Mouse (Mus musculus) kidney, postnatal 25 days (tissue): Measurements from ENCODE around the gene Cdc42ep4.

ENCODE experiments used
- DNase-seq, 2 experiments: peaks; one replicate each; pipeline ENCODE4 v3.0.0; 2021; ENCODE audit warnings: mixed read lengths in 2 of 2

The Cdc42ep4 gene

DNA sequence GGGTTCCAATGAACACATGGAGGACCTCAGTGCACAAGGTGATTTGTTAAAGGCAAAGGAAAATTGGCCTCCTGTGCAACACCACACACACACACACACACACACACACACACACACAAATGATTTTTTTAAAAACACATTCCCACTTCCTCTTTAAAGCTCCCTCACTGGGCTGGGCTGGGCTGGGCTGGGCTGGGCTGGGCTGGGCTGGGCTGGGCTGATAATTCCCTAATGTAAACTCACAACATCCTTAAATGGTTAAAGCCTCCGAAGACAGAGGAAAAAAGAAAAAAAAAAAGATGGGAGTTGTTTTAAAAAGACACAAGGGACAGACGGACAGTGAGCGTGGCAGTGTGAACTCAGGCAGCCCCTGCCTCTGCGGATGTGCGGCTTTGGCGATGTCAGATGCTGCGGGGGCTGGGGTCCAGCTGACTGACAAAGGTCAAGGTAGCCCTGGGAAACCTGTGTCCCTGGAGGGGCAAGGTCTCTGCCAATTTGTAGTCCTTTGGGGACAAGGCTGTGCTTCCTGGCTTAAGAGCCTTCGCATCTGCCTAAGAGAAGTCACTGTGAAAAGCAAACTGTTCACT, 26.3 kb upstream of the Cdc42ep4 start:
- DNase-seq, result no peak

DNA sequence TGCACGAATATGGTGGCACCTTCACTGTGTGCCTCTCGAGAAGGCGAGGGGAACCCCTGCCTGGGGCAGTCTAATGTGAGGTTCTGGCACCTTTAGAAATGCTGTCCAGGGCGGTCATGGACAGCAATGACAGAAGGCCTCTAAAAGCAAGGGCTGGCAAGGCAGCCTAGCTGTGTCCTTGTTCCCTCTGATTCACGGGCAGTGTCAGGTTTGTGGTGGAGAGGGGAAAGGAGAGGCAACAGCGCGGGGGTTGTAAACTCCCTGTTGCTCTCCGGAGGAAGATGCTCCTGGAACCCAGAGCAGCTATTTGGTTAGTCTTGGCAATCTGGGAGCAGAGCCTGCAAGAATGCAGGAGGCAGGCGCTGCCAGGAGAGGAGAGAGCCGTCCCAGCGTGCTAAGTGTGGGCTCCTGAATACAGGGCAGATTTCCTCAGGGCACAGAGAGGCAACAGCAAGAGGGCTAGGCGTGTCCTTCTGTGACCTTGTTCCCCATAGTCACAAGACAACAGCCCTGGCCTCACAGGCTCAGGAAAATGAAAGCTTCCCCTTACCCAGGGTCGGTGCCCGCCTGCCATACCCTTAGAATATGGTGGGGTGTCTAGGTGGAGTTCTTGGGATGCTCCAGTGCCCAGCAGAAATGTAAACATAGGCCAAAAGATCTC, 25.3 kb upstream of the Cdc42ep4 start:
- no peak for DNase-seq

DNA sequence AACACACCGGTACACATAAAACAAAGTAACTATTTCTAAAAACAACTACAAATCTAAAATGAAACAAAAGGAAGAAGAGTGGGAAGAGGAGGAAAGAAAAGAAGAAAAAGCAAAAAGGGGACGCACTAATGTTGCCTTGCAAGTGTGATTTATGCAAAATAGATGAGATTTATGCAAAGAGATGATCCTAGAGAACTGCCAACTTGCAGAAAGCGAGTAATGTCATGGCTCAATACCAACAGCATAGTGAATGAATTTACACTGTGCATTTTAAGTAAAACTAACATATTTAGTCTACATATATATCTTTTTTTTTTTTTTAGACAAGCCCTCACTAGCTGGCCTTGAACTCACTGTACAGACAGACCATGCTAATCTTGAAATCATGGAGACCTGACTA, 23.1 kb upstream of the Cdc42ep4 start:
- DNase-seq, result no peak

DNA sequence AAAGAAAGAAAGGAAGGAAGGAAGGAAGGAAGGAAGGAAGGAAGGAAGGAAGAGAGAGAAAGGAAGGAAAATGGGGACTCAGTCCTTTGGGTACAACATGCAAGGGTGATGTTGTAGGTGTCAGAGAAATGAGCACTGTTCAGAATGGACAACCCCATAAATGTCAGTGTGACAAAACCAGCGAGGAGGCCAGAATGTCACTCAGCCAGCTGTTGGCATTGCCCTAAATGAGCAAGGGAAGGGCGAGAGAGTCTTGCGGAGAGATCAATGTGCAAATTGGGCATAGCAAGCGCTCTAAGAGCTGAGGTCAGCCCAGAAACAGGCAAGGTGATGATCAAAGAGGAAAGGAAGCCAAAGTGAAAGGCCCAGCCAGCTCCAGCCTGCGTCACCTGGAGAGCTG, 21.5 kb upstream of the Cdc42ep4 start:
- no peak for DNase-seq

DNA sequence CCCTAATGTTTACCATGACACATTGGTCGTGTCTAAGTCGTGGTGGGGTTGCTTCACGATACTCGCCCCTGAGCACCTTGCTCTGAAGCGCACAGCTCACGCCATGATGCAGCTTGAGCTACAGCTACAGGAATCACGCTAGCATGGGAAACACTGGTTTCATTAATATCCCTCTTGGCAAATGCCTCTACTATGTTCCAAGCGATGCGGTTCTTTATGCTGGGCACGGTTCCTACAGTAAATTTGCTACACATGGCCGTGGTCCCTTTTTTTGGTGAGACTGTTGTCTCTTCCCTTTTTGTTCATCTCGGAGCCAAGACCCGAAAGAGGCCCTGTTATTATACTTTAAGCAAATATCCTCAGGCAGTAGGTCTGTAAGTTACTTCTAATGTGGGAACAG, 19.5 kb upstream of the Cdc42ep4 start:
- no peak for DNase-seq

DNA sequence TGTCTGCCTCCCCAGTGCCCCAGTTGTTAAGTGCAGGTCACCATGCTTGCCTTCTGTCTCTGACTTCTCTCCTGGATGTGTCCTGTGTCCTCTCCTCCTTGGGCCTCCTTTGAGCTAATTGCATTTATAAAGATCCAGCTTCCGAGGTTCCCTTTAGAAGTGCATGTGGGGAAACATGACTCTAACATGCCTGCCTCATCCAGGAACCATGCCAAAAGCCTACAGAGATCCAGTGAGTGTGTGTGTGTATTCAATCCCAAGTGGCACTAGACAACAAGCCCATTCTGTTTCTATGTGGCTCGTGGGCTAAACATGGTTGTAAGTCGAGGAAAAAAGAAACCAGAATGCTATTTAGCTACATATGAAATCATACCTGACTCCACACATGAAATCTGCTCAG, 16.7 kb upstream of the Cdc42ep4 start:
- DNase-seq, result no peak

DNA sequence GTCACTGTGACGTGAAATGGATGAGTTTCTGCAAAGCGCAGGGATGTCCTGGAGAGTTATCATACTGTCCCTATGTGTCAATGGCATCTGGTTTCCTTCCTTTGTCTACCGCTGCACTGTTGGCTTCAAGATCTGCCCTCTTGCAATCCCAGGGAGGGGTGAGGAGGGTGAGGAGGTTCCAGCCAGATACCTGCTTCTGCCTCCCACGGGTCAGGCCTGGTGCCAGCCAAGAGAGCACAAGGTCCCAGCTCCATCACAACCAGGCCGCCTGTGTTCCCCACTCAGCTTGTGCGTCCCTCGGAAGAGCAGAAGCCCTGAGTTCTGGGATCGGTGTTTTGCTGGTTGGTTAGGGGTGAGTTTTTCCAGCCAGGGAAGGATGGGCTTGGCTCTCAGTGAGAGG, 15.6 kb upstream of the Cdc42ep4 start:
- no peak for DNase-seq

DNA sequence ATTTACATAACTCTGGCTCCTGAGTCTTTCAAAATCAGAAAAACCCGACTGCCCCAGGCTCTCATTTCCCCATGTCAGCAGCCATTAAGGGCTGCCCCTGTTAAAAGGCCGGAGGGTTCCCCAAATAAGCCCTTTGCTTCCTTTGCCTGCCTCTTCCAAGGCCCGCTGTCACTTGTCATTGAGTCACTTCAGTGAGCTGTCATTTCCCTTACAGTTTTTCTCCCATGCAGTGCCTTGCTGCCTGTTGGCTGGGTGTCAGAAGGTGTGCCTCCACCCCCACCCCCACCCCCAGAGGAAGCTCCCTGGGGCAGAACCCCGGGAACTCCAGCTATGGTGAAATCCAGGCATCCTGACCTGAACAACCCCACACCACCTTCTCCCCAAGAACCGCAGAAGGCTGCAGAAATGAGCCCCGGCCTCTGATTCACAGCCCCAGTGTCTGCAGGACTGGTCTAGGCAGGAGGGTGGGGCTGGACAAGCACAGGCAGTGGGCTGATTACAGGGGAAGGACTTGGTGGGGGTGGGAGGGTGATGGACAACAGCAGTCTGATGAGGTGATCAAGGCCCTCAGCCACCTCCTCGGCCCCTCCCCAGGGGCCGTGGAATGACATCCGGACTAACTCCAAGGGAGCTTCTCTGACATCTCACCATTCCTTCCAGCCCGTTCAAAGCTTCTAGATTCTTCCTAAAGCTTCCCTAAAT, 14.8 kb upstream of the Cdc42ep4 start:
- DNase-seq, result no peak

DNA sequence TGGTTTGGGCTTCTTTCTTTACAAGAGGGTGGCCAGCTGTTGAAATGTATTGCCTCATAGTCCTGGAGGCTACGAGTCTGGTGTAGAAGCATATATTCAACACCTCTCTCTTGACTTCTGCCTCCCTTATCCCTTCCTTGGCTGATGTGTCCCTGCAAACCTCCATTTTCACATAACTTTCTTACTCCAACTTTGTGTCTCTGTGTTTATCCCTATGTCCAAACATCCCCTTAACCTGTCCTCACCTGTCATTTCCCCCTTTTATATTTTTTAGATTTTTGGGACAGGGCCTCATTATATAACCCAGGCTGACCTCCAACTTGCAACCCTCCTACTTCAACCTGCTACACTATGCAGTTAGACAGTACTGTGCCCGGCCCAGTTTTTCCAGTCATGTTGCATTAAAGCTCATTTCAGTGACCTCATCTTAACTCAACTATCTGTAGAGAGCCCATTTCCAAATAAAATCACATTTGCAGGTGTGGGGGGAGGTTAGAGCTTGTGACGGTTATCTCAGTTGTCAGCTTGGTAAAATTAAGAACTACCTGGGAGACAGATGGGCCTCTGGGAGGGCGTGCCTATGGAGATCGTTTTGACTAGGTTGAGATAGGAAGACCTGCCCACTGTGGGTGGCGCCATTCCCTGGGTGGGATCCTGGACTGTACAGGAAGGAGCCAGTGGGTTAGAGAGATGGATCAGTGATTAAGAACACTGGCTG, 12.6 kb upstream of the Cdc42ep4 start:
- DNase-seq, result no peak

DNA sequence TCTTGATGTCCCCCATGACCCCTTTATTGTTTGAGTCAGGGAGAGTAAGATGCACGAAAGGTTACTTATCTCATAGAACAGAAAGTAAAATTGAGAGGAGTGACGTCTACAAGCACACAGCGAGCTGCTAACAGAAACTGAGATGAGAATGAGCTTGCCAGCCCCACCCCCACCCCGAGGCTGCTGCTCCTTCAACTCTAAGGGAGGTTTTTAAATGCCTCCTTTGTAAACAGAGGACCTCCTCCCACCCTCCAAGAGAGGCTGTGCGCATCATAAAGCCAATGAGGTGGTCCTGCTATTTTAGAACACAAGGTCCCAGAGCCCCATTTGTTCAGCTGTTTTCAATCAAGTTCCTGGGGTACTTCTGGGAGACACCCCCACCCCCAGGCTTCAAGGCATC, 11.8 kb upstream of the Cdc42ep4 start:
- DNase-seq, result no peak

DNA sequence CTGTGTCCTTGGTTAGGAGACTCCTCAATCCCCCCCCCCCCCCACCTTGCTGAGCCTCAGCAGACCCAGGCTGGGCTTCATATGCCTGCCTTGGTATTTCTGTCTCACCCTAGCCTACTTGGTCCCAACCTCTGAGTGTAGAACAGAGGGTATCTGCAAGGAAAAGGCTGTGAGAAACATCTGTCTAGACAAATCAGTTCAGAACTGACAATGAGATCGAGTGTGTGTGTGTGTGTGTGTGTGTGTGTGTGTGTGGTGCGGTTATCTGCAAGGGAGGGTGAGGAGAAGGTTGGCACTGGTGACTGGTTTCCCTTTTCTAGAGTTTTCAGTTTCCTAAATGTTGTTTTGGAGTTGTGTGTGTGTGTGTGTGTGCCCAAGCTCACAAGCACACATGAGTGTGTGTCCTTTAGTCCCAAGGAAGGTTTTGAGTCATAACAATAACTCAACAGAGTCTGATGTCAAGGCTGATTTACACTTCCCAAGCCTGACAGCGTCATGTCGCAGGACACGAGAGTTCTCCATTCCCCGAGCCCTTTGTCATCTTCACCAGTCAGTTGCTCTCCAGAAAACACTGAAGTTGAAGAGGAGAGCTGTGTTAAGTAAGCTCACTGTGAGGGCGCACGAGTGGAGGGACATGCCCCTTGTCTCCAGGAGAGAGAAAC, 10.6 kb upstream of the Cdc42ep4 start:
- DNase-seq, result no peak

DNA sequence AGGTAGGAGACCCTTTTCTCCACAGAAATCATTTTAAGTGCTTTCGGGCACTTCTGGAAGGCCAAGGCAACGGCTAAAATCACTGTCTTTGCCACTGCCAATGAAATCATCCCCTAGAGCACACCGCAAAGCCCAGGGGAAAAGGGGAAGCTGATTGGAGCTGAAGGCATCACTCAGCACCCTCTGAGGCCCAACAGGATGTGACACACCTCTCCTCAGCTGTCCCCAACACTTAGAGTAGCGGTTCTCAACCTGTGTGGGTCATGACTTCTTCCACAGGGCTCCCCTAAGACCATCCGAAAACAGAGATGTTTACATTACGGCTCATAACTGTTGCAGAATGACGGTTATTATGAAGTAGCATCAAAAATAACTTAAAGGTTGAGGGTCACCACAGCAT, 10.0 kb upstream of the Cdc42ep4 start:
- DNase-seq, result no peak

DNA sequence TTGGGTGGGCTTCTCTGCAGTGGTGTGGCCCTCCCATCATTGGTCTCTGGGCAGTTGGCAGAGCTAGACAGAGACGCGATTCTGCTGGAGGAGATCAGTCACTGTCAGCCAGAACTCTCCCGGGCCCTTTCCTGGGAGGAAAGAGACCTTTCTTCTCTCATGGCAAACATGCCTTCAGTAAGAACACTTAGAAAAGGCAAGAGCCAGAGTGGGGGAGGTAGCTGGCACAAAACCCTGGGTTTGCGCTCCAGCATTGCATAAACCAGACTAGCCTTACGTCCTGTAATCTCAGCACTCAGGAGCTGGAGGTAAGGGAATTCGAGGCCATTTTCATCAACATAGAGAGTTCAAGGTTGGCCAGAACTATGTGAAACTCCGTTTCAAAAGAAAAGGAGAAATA, 8.8 kb upstream of the Cdc42ep4 start:
- no peak for DNase-seq

DNA sequence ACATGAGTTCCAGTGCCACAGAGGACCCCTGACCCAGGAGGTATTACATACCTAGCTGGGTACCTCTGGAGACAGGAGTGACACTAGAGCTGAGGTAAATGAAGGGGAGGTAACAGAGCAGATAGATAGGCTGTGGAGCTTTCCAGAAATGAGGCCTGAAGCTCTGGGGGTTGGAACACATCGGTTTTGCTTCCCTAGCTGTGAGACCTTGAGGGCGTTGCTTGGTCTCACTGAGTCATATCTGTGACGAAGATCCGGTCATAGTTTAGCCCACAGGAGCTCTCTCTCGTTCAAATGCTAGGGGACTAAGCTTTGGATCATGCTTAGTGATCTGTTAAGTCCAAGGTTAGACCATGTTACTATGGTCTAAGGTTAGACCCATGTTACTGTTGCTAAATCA, 7.2 kb upstream of the Cdc42ep4 start:
- no peak for DNase-seq

DNA sequence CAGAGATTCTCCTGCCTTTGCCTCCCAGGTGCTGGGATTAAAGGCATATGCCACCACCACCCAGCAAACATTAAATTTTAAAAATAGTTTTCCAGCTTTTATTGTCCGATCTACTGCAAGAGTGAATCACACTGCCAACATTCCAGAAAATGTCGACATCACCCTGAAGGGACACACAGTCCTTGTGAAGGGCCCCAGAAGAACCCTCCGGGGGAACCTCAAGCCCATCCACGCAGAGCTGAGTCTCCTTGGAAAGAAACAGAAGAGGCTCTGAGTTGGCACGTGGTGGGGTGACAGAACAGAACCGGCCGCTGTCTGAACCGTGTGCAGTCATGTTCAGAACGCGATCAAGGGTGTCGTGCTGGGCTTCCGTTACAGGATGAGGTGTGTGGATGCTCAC, 4.9 kb upstream of the Cdc42ep4 start:
- DNase-seq, result no peak

DNA sequence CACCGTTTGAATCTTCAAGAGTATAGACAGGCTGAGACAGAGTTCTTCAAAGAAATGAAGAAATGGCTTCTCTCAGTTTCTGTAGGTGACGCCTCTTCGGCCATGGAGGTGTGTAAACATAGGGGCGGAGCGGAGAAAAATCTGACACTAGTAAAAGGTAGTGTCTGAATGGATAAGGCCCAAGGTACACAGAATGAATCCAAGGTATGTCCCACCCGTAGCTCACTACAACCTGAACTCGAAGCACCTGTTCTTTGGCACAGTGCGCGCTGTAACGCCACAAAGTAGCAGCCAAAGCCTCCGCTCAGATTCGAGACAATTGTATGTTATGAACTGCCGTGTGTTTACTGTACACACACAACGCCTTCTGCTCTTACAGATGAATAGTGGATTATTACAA, 4.2 kb upstream of the Cdc42ep4 start:
- DNase-seq, result no peak

DNA sequence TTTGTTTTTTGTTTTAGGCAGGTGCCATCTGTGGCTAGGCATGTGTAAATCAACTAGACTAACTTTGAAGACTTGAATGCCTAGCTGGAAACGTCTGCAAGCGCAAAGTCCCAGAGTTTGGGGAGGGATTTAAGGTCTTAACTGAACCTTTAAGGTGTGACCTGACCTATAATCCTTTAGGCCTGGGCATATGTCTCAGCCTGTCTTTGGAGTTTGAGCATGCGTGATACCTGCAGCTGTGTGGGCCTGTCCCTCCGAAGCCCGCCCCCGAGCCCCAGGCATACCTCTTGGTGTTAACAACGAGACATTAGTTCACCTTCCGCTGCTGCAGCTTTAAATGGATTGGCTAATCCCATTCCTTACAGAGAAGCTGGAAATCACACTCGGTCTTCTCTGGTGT, 3.2 kb upstream of the Cdc42ep4 start:
- DNase-seq, result no peak

DNA sequence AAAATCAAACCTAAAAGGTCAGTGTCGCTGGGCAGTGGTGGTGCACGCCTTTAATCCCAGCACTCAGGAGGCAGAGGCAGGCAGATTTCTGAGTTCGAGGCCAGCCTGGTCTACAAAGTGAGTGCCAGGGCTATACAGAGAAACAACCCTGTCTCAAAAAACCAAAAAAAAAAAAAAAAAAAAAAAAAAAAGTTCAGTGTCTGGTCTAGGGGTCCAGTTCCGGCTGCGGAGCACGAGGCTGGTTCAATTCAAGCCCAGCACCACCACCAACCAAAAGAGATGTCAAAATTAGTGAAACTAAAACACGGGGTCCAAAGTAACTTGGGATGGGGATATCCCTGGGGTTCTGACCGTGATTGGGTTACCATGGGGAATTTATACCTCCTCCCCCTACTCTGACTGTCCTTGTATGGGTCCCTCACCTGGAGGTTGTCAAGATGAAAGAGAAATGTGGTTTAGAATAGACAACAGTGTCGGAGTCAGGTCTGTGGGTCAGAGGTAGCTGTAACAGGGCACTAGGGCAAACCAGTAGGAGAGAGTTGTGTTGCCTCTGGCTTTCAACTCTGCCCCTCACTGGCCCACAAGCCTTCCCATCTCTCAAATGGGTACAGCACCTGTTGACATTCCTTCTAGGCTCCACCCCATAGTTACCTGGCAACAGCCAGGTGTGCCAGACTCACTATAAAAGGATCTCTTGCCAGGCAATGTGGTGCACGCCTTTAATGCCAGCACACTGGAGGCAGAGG, 1.2 kb upstream of the Cdc42ep4 start:
- no peak for DNase-seq

DNA sequence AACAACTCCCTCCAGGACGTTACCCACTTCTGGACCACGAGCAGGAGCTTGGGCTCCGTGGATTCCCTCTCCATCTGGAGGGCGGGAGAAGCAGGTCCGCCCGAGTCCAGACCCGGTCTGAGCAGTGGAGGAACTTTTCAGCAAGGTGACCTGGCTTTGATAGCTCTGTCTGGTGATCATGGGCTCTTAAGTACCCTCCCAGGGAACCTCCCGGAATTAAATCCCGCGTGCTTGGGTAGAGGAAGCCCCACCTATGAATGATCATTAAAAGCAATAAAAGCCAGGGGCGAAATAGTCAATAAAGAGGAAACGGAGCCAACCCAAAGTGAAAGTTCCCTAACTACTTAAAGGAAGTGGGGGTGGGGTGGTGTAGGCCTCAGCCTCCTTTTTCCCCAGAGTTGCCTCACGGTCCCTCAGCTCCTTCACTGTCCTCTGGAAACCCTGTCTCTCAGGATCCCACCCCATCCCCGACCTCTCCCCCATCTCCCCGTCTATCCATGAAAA, 529 bp upstream of the Cdc42ep4 start:
- DNase-seq, result no peak

DNA sequence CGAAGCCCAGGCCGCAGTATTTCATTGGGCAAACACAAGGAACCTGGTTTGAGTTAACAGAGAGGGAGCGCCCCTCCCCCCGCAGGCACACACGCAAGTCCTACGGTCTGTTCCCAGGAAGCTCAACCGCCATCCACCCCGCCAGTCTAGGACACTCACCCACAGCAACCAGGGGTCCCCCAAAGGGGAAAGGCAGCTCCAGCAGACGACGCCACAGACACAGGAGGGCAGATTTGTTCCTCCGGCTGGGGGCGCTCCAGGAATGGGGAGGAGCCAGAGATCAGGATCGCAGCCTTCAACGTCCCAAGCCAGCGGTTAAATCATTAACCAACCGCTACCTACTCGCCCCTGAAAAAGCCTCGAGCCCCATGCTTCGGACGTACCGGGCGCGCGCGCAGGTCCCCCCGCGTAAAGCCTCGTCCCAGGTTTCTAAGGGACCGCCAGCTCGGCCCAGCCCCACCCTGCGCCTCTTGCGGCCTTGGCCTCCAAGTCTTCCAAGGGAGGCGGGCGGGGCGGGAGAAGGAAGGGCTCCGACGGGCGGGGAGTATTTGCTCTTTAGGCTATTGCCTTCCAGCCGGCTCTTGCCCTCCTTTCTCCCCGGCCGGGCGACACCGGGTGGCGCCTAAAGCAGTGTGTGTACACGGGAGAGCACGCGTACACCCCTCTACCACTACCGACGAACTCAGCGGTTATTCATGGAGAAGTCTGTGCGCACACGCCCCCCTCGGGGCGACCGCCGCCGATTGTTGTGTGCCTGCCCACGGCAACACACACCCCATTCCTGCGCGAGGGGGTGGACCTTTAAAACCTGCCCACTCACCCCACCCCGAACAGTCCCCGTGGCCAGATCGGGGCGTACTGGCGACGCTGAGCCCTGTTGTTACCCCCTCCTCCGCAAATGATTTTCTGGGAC, 854 bp downstream of the Cdc42ep4 start:
- DNase-seq, result peak; percentile 81 to 85

DNA sequence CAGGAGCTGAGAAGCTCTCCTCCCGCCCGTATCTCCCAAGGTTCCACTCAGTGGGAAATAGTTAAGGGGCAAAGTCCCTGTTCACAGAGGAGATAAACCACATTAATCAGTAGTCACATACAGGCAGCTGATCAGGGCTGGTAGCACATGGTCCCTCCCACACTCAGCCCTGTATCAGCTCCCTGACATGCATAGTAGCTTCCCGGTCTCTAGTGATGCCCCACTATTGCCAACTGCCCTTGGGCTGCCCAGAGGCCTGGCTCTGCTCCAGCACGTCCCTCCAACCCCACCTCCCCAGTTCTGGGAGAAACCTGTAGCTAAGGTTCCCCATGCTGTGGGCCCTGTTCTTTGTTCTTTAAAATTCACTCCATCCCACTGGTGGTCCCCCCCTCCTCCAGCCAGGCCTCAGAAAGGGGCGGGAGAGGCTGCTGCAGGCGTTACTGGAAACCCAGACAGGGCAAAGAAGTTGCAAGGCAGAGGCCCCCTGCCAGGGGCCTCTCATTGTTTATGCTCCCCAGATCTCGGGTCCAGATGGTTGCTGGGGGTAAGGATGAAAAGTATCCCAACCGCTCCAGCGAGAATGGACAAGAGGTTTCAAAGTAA, 1.8 kb downstream of the Cdc42ep4 start:
- DNase-seq, result no peak
